ENCODE assay signal across 15 mouse cellular contexts in the genomic region with DNA sequence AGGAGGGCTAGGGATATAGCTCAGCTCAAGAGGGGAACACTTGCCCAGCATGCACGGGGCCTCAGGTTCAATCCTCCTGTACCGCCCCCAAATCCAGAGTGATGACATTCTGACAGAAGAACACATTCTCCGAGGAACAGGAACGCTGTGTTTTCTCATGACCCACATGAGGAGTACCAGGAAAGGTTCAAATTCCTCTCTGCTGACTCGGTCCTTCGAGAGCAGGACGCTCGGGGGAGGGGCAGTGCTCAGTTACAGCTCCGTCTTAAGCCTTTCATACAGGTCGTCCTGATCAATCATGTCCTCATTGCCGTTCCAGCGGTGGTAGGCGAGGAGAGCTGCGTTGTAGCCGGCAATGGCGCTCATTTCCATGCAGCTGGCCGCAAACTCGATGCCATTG. TPM values are rescaled to one million over a fixed set of nuclear protein-coding genes. Genes with fewer than 3 reads are reported as not detected.
"Had no signal": no experiment of that assay in that cellular context is flagged by ENCODE, and none has a peak within 500 bp of the region (broad histone marks: within the 10 kb centered on the region; RNA-seq: fewer than 3 reads in every experiment).

No protein-coding gene starts in this region.

- H3K9ac ChIP-seq: liver, embryonic 13.5 days; liver, postnatal 0 days; lung, embryonic 15.5 days; midbrain, embryonic 15.5 days; neural tube, embryonic 13.5 days; stomach, embryonic 15.5 days had no signal

- DNase-seq: liver, embryonic 13.5 days; liver, postnatal 0 days; lung, postnatal 14 days; right cerebral cortex, postnatal 14 days; thymus, adult 2 months; thymus, postnatal 25 days had no signal

- H3K27ac ChIP-seq: limb, embryonic 10.5 days; liver, embryonic 13.5 days; lung, embryonic 15.5 days; macrophage; midbrain, embryonic 15.5 days; neural tube, embryonic 13.5 days; stomach, embryonic 15.5 days had no signal

- H3K4me1 ChIP-seq: lung, embryonic 15.5 days; midbrain, embryonic 15.5 days; stomach, embryonic 15.5 days had no signal

- ATAC-seq: liver, postnatal 0 days; midbrain, embryonic 15.5 days had no signal

- H3K4me3 ChIP-seq: limb, embryonic 10.5 days; liver, embryonic 13.5 days; lung, embryonic 15.5 days; megakaryocyte, embryonic 14.5 days; midbrain, embryonic 15.5 days; neural tube, embryonic 13.5 days; stomach, embryonic 15.5 days had no signal

- H3K4me2 ChIP-seq: liver, embryonic 13.5 days; lung, embryonic 15.5 days; midbrain, embryonic 11.5 days; midbrain, embryonic 15.5 days; neural tube, embryonic 13.5 days; stomach, embryonic 15.5 days had no signal

- H3K27me3 ChIP-seq: liver, embryonic 13.5 days; lung, embryonic 15.5 days; megakaryocyte, embryonic 14.5 days; midbrain, embryonic 15.5 days; neural tube, embryonic 13.5 days; stomach, embryonic 15.5 days had no signal

- H3K9me3 ChIP-seq: limb, embryonic 10.5 days; liver, embryonic 13.5 days; lung, embryonic 15.5 days; megakaryocyte, embryonic 14.5 days; midbrain, embryonic 15.5 days; neural tube, embryonic 13.5 days; stomach, embryonic 15.5 days had no signal

RNA-seq across cellular contexts. Expression of a gene that starts 38.0 kb away (rescaled TPM):
- total RNA-seq: layer of hippocampus, postnatal 10 days had no signal
- polyA plus RNA-seq: limb, embryonic 10.5 days; liver, embryonic 13.5 days; liver, postnatal 0 days; macrophage; midbrain, embryonic 11.5 days; midbrain, embryonic 15.5 days; stomach, embryonic 15.5 days had no signal
